Mouse (Mus musculus) brain, embryonic 14.5 days (tissue): ENCODE measurements around the gene Col19a1.

Experiments used
- CTCF ChIP-seq: fragments of 200-500 bp; IDR thresholded peaks from 2 replicates; pipeline ENCODE4 v1.5.1; 2012; ENCODE audit warnings: inconsistent platforms, mild to moderate bottlenecking, moderate library complexity, borderline replicate concordance; ENCODE audit not compliant: insufficient read depth, insufficient read length; ENCODE audit errors: extremely low read depth
- POLR2A ChIP-seq: fragments of 200-500 bp; IDR thresholded peaks from 2 replicates; pipeline ENCODE4 v1.6.1; 2012; ENCODE audit warnings: mild to moderate bottlenecking, inconsistent platforms, borderline replicate concordance; ENCODE audit not compliant: poor library complexity, insufficient read depth, insufficient read length, severe bottlenecking; ENCODE audit errors: extremely low read depth

- TF ChIP-seq POLR2A (no peak), CTCF (no peak)
These were observed 270.2 kb downstream of the Col19a1 start for GRCm38 (mm10) chr1:24316961-24317589.
